Mouse (Mus musculus) adrenal gland, adult 2 months (tissue): ENCODE measurements at regions not wholly inside any gene's neighbourhood (a gene's known extent, or its start where the extent isn't known, plus 50 kb on each side); places are given as distances from the start of the nearest gene placed in this dataset.

Experiments
- DNase-seq: peaks from one replicate; pipeline ENCODE4 v3.0.0; 2021

GRCm38 (mm10) chr6:117505431-117505830 lies 335.5 kb upstream of the Zfp637 start:
- no peak for DNase-seq

GRCm38 (mm10) chr6:117506619-117507018 lies 334.4 kb upstream of the Zfp637 start:
- no peak for DNase-seq

DNA sequence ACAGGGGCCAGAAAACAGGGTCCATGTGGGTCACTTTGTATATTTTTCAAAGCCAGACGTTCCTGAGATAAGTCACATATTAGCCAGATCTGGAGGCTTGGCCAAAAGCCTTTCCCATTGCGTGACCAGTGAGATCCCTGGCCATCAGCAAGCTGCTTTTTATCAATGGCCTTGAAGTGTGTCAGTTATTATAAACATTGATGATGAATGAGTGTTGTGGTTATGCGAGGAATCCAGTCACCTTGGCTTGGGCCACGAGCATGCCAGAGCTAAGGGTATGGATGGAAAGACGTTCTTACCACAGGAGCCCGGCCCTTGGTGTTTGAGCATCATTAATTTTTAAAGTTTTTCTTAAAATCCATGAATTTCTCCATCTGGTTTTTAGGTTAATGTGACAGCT lies 332.1 kb upstream of the Zfp637 start:
- DNase-seq = peak; percentile 57

GRCm38 (mm10) chr6:117510026-117510425 lies 331.0 kb upstream of the Zfp637 start:
- DNase-seq = no peak

- no peak for DNase-seq
Observed at GRCm38 (mm10) chr6:117514831-117515230, 326.1 kb upstream of the Zfp637 start.

GRCm38 (mm10) chr6:117516906-117517305 lies 324.1 kb upstream of the Zfp637 start:
- peak; percentile 55 for DNase-seq

GRCm38 (mm10) chr6:117518939-117519338 lies 322.0 kb upstream of the Zfp637 start:
- DNase-seq = no peak

DNA sequence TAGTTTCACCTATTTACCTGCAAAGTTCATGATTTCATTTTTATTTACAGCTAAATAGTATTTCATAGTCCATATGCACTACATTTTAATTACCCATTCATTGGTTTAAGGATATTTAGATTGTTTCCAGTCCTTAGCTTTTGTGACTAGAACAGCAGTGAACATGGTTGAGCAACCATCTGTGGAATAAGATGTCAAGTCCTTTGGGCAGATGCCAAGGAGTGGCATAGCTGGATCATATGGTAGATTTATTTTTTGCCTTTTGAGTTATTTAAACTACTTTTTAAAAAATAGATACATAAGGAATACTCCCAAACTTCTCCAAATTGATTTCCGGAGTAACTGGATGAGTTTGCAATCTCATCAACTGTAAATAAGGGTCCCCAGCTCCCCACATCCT lies 321.5 kb upstream of the Zfp637 start:
- no peak for DNase-seq

GRCm38 (mm10) chr6:117526161-117526935 lies 314.6 kb upstream of the Zfp637 start:
- DNase-seq = no peak

- no peak for DNase-seq
Observed at GRCm38 (mm10) chr6:117527526-117527925, 313.5 kb upstream of the Zfp637 start.

DNA sequence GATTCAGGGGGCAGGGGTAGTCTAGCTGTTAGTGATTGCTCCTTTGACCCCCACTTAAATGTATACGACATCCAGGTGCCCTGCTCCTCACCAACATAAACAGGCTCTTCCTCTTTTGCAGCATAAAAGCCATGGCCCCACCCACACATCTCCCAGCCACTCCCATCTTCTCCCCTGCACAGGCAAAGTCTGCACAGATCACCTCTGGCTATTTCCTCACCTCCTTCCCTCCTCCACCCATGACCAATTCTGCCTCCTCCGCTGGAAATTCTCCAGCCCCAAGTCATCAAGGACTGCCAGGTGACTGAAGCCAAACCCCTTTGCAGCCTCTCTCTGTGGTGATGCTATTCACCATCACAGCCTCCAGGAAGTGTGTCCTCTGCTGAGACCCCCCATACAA lies 306.8 kb upstream of the Zfp637 start:
- no peak for DNase-seq

DNA sequence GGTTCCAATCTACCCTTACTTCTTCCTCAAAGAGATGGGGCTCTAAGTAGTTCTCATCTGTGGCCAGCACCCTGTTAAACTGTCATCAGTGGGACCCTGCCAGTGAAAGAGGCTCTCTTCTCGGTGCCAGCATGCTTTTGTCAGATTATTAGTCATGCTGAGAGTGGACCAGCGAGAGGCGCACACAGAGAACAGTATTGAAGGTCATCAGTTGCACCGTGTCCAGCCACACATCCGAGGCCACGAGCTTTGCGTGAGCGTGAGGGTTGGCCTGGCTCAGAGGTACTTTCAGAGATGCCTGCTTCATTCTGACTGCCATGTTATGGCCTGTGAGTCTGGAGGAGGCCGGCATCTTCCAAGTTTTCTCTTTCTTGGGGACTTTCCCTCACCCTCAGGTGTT lies 306.0 kb upstream of the Zfp637 start:
- DNase-seq = peak; percentile 76

- DNase-seq = no peak
Observed at GRCm38 (mm10) chr6:117536084-117536483, 304.9 kb upstream of the Zfp637 start.

- no peak for DNase-seq
Observed at GRCm38 (mm10) chr6:117542431-117542830, 298.5 kb upstream of the Zfp637 start.

DNA sequence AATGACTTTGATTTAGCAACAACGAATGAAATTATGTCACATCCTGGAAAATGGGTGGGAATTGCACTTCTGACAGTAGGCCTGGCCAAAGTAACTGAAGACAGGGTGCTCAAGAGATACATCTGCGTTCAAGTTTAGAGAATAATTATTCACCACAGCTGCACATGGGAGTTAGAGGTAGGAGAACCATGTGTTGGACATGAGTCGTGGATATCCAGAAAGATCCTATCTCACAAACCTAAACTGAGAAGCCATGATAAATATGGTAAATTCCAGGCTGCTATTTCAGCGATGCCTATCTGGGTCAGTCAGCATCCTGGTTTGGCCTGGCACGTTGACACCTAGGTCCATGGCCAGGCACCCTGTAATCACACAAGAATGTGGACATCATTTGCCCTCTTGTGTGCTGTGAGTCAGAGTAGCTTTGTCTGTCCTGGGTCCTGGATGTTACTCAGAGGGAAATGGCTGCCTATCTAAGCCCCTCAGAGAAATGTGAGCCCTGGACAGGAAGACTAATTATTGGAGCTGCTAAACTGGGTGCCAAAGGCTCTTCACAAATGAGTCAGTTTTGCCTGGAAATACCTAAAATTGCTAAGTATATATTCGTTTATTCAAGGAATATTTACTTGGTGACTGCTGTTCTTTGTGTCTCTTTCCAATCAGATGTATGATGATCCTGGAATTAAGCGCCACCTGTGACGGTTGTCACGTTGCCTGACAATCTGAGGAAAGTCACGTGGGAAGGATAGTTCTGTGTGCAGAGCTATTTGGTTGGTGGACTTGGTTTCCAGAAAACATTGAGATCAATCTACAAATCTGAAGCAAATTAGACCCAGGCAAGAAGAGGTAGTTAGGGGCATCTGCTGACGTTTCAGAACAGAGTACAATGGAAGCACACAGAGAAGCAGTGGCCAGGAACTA lies 296.4 kb upstream of the Zfp637 start:
- DNase-seq = no peak

GRCm38 (mm10) chr6:117550930-117551329 lies 290.1 kb upstream of the Zfp637 start:
- DNase-seq = no peak

GRCm38 (mm10) chr6:117552006-117552667 lies 288.8 kb upstream of the Zfp637 start:
- DNase-seq = peak; percentile 9

DNA sequence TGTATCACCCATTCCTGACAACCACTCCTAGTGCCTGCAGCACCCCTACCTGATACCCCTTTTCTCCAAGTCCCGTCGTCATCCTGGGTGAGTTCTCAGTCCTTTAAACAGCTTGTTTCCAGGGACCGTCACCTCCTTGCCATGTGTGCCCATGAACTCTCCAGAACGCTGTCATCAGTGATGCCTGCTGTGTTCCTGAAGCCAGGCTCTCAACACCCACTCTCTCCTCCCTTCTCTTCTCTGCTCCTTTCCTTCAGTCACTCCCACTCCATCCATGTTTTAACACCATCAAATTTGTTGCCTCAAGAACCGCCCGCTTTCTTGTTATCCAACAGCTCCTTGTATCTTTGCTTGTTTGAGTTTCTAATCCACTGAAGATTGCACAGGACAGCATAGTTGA lies 277.8 kb upstream of the Zfp637 start:
- DNase-seq = no peak

GRCm38 (mm10) chr6:117563704-117564103 lies 277.3 kb upstream of the Zfp637 start:
- DNase-seq = no peak

GRCm38 (mm10) chr6:117566786-117567185 lies 274.2 kb upstream of the Zfp637 start:
- DNase-seq = no peak

- DNase-seq = no peak
Observed at GRCm38 (mm10) chr6:117567691-117568090, 273.3 kb upstream of the Zfp637 start.

GRCm38 (mm10) chr6:117569576-117570326 lies 271.2 kb upstream of the Zfp637 start:
- DNase-seq = no peak
